Mouse (Mus musculus): ENCODE measurements around the gene Gm10073. TPM values are rescaled to one million over a fixed set of nuclear protein-coding genes. Genes with fewer than 3 reads are reported as not detected.
A peak's percentile ranks its signal among the peaks of the same experiment; 100 is the strongest.

The Gm10073 gene
- polyA plus RNA-seq, 1 experiment from 2014 or later: 6.2 TPM

DNA sequence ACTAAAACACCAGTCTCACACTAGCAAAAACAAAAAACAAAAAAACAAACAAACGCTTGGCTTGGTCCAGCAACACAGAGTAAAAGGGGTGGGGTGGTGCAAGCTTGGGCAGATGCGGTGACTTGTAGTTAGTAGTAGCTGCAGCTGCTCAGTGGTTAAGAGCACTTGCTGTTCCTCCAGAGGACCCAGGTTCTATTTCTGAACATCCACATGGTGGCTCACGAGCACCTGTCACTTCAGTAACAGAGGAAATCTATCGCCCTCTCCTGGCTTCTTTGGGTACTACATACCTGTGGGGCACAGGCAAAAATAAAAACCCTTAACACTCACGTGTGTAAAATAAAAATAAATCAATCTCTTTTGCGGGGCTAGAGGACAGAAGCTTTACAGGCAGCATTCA, 38.8 kb downstream of the Gm10073 start:
- H3K27me3 ChIP-seq (ENCODE audit: insufficient read depth, poor library complexity, severe bottlenecking): no peaks in the 10 kb centered on the region
- H3K27ac ChIP-seq: no peak overlapping the region
- peaks cover 6% of the 10 kb centered on the region for H3K4me1 ChIP-seq (replicated peaks)
- DNase-seq (ENCODE audit: low spot score): peak; percentile 32
- no peaks in the 10 kb centered on the region for H3K9me3 ChIP-seq
- H3K36me3 ChIP-seq: peaks cover 3% of the 10 kb centered on the region; the same call in 1 of the 2 replicates
- 45% methylated on average over 6 of the region's 6 CpGs for WGBS
- no peak overlapping the region for H3K4me3 ChIP-seq

DNA sequence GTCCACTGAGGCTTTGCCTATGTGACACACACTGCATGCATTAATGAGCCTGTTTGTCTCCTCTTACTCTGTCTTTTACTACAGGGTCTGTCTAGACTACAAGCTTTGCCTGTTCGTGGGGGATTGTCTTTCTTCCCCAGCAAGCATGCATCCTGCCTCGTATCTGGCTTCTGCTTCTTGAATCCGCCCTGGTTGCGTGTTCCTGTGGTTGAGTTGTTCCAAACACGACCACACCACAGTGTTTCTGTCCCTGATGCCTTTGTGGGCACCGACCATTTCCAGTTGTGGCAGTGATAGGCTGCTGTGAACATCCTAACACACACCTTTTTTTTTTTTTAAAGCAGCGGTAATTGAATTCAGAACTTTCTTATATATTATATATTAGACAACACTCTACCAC, 39.6 kb downstream of the Gm10073 start:
- no peak overlapping the region for H3K27ac ChIP-seq
- H3K4me1 ChIP-seq (replicated peaks): peaks cover under 1% of the 10 kb centered on the region; the same call in 1 of the 2 replicates
- DNase-seq (ENCODE audit: low spot score): no peak
- no peaks in the 10 kb centered on the region for H3K27me3 ChIP-seq (ENCODE audit: insufficient read depth, poor library complexity, severe bottlenecking)
- H3K36me3 ChIP-seq: peaks cover 3% of the 10 kb centered on the region; the same call in 1 of the 2 replicates
- H3K9me3 ChIP-seq: no peaks in the 10 kb centered on the region
- WGBS: 84% methylated on average over 7 of the region's 7 CpGs
- H3K4me3 ChIP-seq: no peak overlapping the region

DNA sequence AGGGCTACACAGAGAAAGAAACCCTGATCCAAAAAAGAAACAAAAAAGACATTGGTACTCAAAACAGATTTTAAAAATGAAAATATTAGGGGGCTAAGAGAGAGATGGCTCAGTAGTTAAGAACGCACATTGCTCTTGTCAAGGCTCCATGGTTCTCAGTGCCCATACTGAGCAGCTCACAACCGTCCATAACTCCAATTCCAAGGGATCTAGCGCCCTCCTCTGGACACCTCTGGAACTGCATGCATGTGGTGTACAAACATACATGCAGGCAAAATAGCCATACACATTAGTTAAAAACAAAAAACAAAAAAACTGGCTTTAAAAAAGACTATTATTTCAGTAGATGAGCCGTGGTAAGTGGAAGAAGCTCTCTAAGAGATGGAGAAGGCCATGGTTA, 42.7 kb downstream of the Gm10073 start:
- DNase-seq (ENCODE audit: low spot score): no peak

DNA sequence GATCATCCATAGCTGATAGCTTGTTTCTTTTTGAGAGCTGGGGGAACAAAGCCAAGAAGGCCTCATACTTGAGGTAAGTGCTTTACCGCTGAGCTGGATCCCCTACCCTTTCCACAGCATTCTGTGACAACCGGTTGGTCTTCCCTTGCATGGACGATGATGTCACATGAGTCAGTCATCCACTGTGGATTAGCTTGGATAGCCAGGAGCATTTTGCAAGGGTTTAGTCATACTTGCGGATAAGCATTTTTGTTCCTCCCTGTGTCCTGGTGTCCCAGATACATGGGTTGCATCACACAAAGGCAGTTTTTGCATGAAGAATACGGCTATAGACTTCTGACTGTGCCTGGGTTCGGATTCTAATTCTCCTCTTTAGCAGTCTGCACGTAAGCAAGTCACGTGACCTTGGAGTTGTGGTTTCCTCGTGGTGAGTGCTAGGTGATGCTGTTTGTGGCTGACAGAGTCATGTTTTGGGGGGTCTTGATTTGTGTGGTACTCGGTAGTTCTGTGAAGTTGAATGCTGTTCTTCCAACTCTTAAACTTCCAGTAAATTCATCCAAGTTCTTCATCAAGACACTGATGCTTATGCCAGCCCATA, 43.3 kb downstream of the Gm10073 start:
- Histone ChIP-seq H3K27ac (no peak overlapping the region), H3K27me3 (ENCODE audit: insufficient read depth, poor library complexity, severe bottlenecking) (no peaks in the 10 kb centered on the region), H3K4me1 (replicated peaks) (no peaks in the 10 kb centered on the region), H3K4me3 (no peak overlapping the region), H3K36me3 (no peaks in the 10 kb centered on the region; the same call in 1 of the 2 replicates), H3K9me3 (no peaks in the 10 kb centered on the region)
- DNase-seq (ENCODE audit: low spot score): no peak
- 94% methylated on average over 10 of the region's 10 CpGs for WGBS

More for the DNA sequence above, 42.7 kb downstream of the Gm10073 start:
- no peaks in the 10 kb centered on the region; the same call in 1 of the 2 replicates for H3K36me3 ChIP-seq
- H3K4me1 ChIP-seq (replicated peaks): no peaks in the 10 kb centered on the region
- H3K27me3 ChIP-seq (ENCODE audit: insufficient read depth, poor library complexity, severe bottlenecking): no peaks in the 10 kb centered on the region
- no peaks in the 10 kb centered on the region for H3K9me3 ChIP-seq
- no peak overlapping the region for H3K27ac ChIP-seq
- 72% methylated on average over 4 of the region's 4 CpGs for whole genome bisulfite sequencing
- no peak overlapping the region for H3K4me3 ChIP-seq

DNA sequence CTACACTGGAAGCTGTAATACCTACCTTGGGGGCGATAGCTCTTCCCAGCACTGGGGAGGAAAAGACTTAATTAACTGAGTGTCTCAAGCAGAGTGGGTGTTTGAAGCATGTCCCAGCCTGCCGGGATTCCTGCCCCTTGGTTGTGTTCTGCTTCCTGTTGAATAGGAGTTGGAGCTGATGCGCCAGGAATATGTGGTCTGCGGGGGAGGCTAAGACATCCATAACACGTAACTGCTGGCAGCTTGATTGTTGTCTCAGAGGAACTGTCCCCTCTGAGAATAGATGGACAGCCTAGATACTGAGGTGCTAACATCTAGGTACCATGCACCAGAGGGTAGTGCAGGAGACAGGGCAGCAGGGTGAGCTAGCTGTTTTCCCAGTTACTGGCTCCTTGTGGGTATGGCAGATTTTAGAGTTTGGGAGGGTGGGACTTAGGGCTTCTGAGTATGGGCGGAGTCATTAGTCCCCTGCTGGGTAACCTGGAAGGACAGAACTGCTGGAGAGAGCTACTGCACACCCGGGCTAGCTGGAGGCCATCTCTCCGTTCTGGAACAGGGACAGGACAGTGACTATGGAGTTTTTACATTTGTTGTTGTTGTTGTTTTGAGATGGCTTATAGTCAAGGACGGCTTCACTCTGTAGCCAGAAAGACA, 44.5 kb downstream of the Gm10073 start:
- Histone ChIP-seq H3K9me3 (no peaks in the 10 kb centered on the region), H3K27me3 (ENCODE audit: insufficient read depth, poor library complexity, severe bottlenecking) (no peaks in the 10 kb centered on the region), H3K4me1 (replicated peaks) (no peaks in the 10 kb centered on the region), H3K27ac (no peak overlapping the region), H3K4me3 (no peak overlapping the region), H3K36me3 (no peaks in the 10 kb centered on the region; the same call in 1 of the 2 replicates)
- no peak for DNase-seq (ENCODE audit: low spot score)
- WGBS: 88% methylated on average over 9 of the region's 9 CpGs

DNA sequence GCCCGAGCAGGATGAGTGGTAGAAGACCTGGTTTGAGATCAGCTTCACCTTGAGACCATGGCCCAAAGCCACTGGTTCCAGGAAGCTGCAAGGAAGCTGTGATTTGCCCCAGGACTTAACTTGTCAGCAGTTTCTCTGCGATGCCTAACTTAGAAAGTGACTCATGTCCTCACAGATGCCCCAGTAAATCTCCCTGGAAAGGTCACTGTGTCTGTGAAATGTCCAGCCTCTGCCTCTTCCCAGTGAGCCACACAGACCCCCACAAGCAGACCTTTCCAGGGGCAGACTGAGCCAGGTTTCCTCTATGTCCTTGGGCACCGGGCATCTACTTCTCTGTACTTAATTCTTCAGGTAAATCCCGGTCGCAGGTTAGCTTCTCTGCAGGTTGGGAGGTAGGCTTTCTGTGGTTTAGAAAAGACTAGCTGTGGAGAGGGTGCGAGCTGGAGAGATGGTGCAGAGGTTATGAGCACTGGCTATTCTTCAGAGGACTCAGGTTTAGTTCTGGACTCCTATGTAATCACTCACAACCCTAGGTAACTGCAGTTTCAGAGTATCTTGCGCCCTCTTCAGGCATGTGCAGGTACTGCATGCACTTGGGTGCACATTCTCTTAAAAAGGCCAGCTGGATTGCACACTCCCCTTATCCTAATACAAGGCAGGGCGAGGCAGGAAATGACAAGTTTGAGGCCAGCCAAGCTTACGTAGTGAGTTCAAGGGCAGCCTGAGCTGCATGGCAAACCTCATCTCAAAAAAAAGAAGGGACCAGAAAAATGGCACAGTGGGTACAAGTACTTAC, 45.8 kb downstream of the Gm10073 start:
- Histone ChIP-seq H3K27ac (no peak overlapping the region), H3K27me3 (ENCODE audit: insufficient read depth, poor library complexity, severe bottlenecking) (no peaks in the 10 kb centered on the region), H3K36me3 (no peaks in the 10 kb centered on the region; the same call in 1 of the 2 replicates), H3K9me3 (no peaks in the 10 kb centered on the region), H3K4me1 (replicated peaks) (no peaks in the 10 kb centered on the region), H3K4me3 (no peak overlapping the region)
- WGBS: 86% methylated on average over 9 of the region's 9 CpGs
- DNase-seq (ENCODE audit: low spot score): no peak

DNA sequence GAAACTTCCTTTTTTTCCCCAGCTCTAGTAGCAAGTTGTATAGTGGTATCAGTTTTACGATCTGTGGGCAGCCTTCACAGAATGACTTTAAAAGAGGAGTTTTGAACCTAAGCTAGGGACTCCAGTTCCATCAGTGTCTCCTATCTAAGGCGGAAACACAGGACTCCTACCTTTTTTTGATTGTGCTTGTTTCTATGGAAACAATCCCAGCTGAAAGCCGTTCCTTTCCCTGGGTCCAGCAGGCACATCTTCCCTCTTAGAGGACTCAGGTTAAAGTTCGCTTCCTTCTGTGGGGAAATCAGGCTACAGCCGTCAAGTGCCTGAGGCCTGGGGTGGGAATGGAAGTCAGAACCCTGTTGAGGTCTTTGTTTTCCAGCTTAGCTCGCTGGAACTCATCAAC, 46.5 kb downstream of the Gm10073 start:
- Histone ChIP-seq H3K4me3 (no peak overlapping the region), H3K27me3 (ENCODE audit: insufficient read depth, poor library complexity, severe bottlenecking) (no peaks in the 10 kb centered on the region), H3K9me3 (no peaks in the 10 kb centered on the region), H3K27ac (no peak overlapping the region), H3K4me1 (replicated peaks) (no peaks in the 10 kb centered on the region), H3K36me3 (no peaks in the 10 kb centered on the region; the same call in 1 of the 2 replicates)
- WGBS: 62% methylated on average over 6 of the region's 6 CpGs
- no peak for DNase-seq (ENCODE audit: low spot score)

Other genes with a start within 250 kb of the Gm10073 start
- gene Smpd3, start 235.5 kb downstream of the Gm10073 start, polyA plus RNA-seq (2016; fragmentation: Nextera tagmentation; extraction: Ambion mirVana): 12.7 and 20.9 TPM in 2 replicates
- gene Zfp90, start 158.1 kb downstream of the Gm10073 start, polyA plus RNA-seq (2016; fragmentation: Nextera tagmentation; extraction: Ambion mirVana): 24.1 and 26.1 TPM in 2 replicates
- gene 6030452D12Rik, start 72.9 kb downstream of the Gm10073 start, polyA plus RNA-seq (2016; fragmentation: Nextera tagmentation; extraction: Ambion mirVana): not detected in 2 replicates
- 8.2 and 11.3 TPM in 2 replicates for gene Cdh3, start 62.6 kb downstream of the Gm10073 start, polyA plus RNA-seq (2016; fragmentation: Nextera tagmentation; extraction: Ambion mirVana)
- gene Cdh1, start 29.9 kb upstream of the Gm10073 start, polyA plus RNA-seq (2016; fragmentation: Nextera tagmentation; extraction: Ambion mirVana): 9.0 and 10.5 TPM in 2 replicates
- gene Tango6, start 109.6 kb upstream of the Gm10073 start, polyA plus RNA-seq (2016; fragmentation: Nextera tagmentation; extraction: Ambion mirVana): 12.9 and 13.5 TPM in 2 replicates

All from hindbrain, embryonic 10.5 days (tissue).